Mouse (Mus musculus) heart, postnatal 0 days (tissue): ENCODE results near the gene Pi4k2b. TPM values are rescaled to one million over a fixed set of nuclear protein-coding genes. Genes with fewer than 3 reads are reported as not detected.

ENCODE experiments used
- ATAC-seq: fragments of 200-750 bp; cut with Nextera tagmentation; 2 replicates; pipeline ENCODE4 v1.8.0; 2017; ENCODE audit warnings: low read depth, moderate number of reproducible peaks, moderate library complexity; ENCODE audit not compliant: insufficient read depth
- DNase-seq: peaks from one replicate; pipeline ENCODE4 v3.0.0-alpha.2; 2016; ENCODE audit warnings: low spot score
- H3K27ac ChIP-seq: fragments of 300-500 bp; sonication (generic); 2 replicates; pipeline ENCODE4 v1.5.1; 2014; ENCODE audit warnings: low read depth, mild to moderate bottlenecking
- H3K27me3 ChIP-seq: fragments of 300-500 bp; sonication (generic); 2 replicates; pipeline ENCODE4 v1.6.1; 2014; ENCODE audit warnings: low read length, mixed read lengths; ENCODE audit not compliant: control insufficient read depth, insufficient read depth
- H3K36me3 ChIP-seq: fragments of 300-500 bp; sonication (generic); replicated peaks from 2 replicates; pipeline ENCODE4 v1.6.1; 2014; ENCODE audit warnings: low read length, mixed read lengths; ENCODE audit not compliant: control insufficient read depth, insufficient read depth
- H3K4me1 ChIP-seq: fragments of 300-500 bp; sonication (generic); 2 replicates; pipeline ENCODE4 v1.6.1; 2014; ENCODE audit warnings: antibody characterized with exemption; ENCODE audit not compliant: control insufficient read depth, insufficient read depth
- H3K4me2 ChIP-seq: fragments of 300-500 bp; sonication (generic); 2 replicates; pipeline ENCODE4 v1.6.1; 2014; ENCODE audit warnings: low read depth, mild to moderate bottlenecking, low read length, moderate library complexity
- H3K4me3 ChIP-seq: fragments of 300-500 bp; sonication (generic); 2 replicates; pipeline ENCODE4 v1.5.1; 2014; ENCODE audit warnings: low read depth, low read length
- H3K9ac ChIP-seq: fragments of 300-500 bp; sonication (generic); replicated peaks from 2 replicates; pipeline ENCODE4 v1.6.1; 2014; ENCODE audit warnings: low read depth, low read length, mixed read lengths
- H3K9me3 ChIP-seq: fragments of 300-500 bp; sonication (generic); replicated peaks from 2 replicates; pipeline ENCODE4 v1.6.1; 2016; ENCODE audit warnings: low read length; ENCODE audit not compliant: control insufficient read depth
- CTCF ChIP-seq: IDR thresholded peaks from 2 replicates; pipeline ENCODE4 v1.5.1; 2016; ENCODE audit warnings: antibody characterized with exemption, control low read depth, low read depth
- EP300 ChIP-seq: IDR thresholded peaks from 2 replicates; pipeline ENCODE4 v1.6.1; 2016; ENCODE audit warnings: antibody characterized with exemption, low read depth
- WGBS: fragments of 180-500 bp; shearing (Covaris S2); extraction: QIAGEN DNeasy Blood & Tissue Kit; methylation state at CpG from one replicate; pipeline ENCODE4 v1.1.7; 2014; 5-methylcytosine and 5-hydroxymethylcytosine counted together
- polyA plus RNA-seq: library from polyadenylated mRNA; unstranded; fragments of >200 nt; fragmentation: Nextera tagmentation; extraction: Ambion mirVana; gene quantifications from 2 replicates; pipeline ENCODE4 v1.2.1, GENCODE M21; 2015
- total RNA-seq: library from RNA; depleted of rRNA; stranded (reverse); fragments of >200 nt; gene quantifications from 2 replicates; pipeline ENCODE4 v1.2.3, GENCODE M21; 2014; ENCODE audit warnings: low replicate concordance; rRNA removed

The Pi4k2b gene
- total and polyA plus RNA-seq, 2 experiments from 2014 or later: 1.7 to 3.0 TPM

DNA sequence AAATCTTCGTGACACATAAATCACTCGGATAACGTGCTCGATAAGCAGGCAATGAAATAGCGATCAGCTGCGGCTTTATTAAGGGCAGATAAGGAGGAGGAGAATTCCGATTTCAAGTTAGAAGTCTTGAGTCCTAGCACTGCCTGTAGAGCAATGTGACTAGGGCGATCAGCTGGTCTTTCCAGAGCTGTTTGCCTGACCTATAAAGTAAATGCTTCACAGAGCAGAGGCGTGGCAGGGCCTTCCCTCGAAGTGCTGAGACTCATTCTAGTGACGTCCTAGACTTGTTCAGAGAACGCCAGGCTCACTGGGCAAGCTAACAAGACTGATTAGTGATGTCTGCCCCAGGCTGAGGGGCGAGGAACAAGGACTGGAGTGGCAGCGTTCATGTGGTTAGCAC, 69.7 kb downstream of the Pi4k2b start:
- Histone ChIP-seq H3K4me3 (no peak overlapping the region), H3K27me3 (no peaks in the 10 kb centered on the region), H3K4me2 (no peak overlapping the region), H3K27ac (no peak overlapping the region), H3K9ac (no peak overlapping the region), H3K9me3 (no peaks in the 10 kb centered on the region), H3K36me3 (peaks cover 47% of the 10 kb centered on the region), H3K4me1 (no peaks in the 10 kb centered on the region)
- TF ChIP-seq EP300 (no peak), CTCF (no peak)
- 89% methylated on average over 14 of the region's 14 CpGs for WGBS
- DNase-seq: no peak
- ATAC-seq: no peak

DNA sequence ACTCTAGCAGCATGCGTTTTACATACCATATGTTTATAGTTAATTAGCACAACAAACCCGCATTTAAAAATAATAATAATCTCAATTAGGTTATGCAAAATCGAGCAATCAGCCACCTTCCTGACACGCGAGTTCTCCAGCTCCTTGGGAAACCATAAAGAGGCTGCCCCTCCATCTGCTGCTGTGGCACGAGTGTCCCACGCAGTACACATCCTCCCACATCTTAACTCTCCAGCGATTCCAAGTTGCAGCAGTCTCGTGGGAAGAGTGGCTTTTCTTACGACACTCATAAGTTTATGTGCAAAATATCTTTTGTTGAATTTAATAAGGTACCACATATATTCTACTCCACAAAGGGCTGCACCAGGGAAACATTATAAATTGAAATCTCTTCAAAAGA, 71.1 kb downstream of the Pi4k2b start:
- ATAC-seq: no peak
- TF ChIP-seq EP300 (no peak), CTCF (no peak)
- Histone ChIP-seq H3K4me2 (no peak overlapping the region), H3K4me3 (no peak overlapping the region), H3K36me3 (peaks cover 58% of the 10 kb centered on the region), H3K27ac (no peak overlapping the region), H3K9me3 (no peaks in the 10 kb centered on the region), H3K9ac (no peak overlapping the region), H3K4me1 (no peaks in the 10 kb centered on the region), H3K27me3 (no peaks in the 10 kb centered on the region)
- WGBS: 90% methylated on average over 10 of the region's 10 CpGs
- no peak for DNase-seq

DNA sequence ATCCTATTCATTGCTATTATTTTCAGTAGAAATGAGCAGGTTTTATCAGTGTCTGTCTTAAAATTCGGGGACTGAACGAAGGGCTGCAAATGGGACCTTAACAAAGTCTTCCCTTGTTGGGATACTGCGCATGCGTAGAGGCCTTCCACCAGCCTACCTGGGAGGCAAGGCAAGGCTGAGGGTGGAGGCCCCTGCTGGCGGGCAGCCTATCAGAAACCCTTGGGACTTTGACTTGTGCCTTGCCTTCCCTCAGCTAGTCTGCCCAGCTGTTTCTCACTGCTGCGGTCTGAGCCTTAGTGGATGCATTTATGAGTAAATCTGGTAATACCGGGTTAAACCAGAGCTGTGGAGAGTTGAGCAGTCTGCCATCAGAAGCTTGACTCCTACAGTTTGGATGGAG, 71.9 kb downstream of the Pi4k2b start:
- TF ChIP-seq EP300: no peak
- TF ChIP-seq CTCF: no peak
- H3K4me3 ChIP-seq: no peak overlapping the region
- no peak overlapping the region for H3K4me2 ChIP-seq
- no peaks in the 10 kb centered on the region for H3K9me3 ChIP-seq
- H3K27me3 ChIP-seq: no peaks in the 10 kb centered on the region
- no peak overlapping the region for H3K9ac ChIP-seq
- no peak for ATAC-seq
- peaks cover 52% of the 10 kb centered on the region for H3K36me3 ChIP-seq
- no peak for DNase-seq
- no peak overlapping the region for H3K27ac ChIP-seq
- no peaks in the 10 kb centered on the region for H3K4me1 ChIP-seq
- 87% methylated on average over 7 of the region's 7 CpGs for WGBS

DNA sequence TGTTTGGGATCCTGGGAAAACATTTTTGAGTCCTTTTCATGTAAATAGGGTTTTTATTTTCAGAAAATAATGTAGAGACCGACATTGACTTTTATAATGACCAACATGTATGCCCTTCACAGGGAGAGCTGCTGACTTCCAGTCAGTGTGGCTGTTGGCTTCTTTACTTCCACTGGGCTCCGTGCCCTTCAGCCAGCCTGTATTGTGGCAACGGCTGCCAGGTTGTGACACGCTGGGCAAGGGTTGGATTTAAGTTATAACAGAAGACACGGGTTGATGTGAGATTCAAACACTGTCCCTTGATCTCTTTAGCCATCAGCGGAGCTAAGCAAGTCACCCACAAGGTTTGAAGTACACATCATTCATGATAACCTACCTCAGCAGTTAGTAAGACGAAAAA, 77.3 kb downstream of the Pi4k2b start:
- TF ChIP-seq EP300 (no peak), CTCF (no peak)
- Histone ChIP-seq H3K4me1 (no peaks in the 10 kb centered on the region), H3K4me3 (no peak overlapping the region), H3K9ac (no peak overlapping the region), H3K36me3 (peaks cover 56% of the 10 kb centered on the region), H3K9me3 (no peaks in the 10 kb centered on the region), H3K27me3 (no peaks in the 10 kb centered on the region), H3K27ac (no peak overlapping the region), H3K4me2 (no peak overlapping the region)
- DNase-seq: no peak
- ATAC-seq: no peak
- 91% methylated on average over 7 of the region's 7 CpGs for WGBS

Other genes starting within 250 kb of the Pi4k2b start
- gene Lgi2, start 175.1 kb upstream of the Pi4k2b start, total RNA-seq: 0.88 and 2.8 TPM in 2 replicates
- 0.63 and 0.69 TPM in 2 replicates for gene Lgi2, start 175.1 kb upstream of the Pi4k2b start, polyA plus RNA-seq
- gene Sepsecs, start 71.9 kb upstream of the Pi4k2b start, total RNA-seq: 6.5 and 6.9 TPM in 2 replicates
- 4.9 and 5.7 TPM in 2 replicates for gene Sepsecs, start 71.9 kb upstream of the Pi4k2b start, polyA plus RNA-seq
- 7.4 and 8.9 TPM in 2 replicates for gene Zcchc4, start 33.8 kb downstream of the Pi4k2b start, total RNA-seq
- gene Zcchc4, start 33.8 kb downstream of the Pi4k2b start, polyA plus RNA-seq: 7.0 and 7.8 TPM in 2 replicates
- gene Anapc4, start 92.4 kb downstream of the Pi4k2b start, total RNA-seq: 26.9 and 33.7 TPM in 2 replicates
- gene Anapc4, start 92.4 kb downstream of the Pi4k2b start, polyA plus RNA-seq: 48.7 and 52.5 TPM in 2 replicates